8 mouse cellular contexts compared by ENCODE assay signal in the genomic region with DNA sequence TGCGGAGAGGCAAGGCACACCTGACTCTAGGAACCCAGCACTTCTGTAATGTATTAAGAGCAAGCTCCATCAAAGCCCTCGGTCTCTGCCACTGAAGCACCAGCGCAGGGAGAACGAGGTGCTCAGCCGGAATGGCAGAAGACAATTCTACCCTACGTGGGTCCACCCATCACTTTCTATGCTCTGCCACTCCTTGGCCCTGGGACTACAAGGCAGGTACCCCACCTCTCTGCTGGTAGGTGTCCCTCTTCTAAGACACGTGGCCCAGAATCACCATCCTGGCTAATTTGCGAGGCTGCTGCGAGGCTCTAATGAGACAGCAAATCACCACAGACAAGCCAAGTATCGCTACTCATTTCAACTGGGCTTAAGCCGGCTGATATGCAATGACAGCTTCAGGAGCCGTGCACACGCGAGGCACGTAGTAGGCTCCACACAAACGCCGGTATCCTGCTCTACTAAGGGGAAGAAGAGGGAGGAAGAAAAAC. TPM values are rescaled to one million over a fixed set of nuclear protein-coding genes. Genes with fewer than 3 reads are reported as not detected.
A peak's percentile ranks its signal among the peaks of the same experiment; 100 is the strongest.
DNase-seq lines count a peak whose midpoint lies in the region; ATAC-seq and TF ChIP-seq lines count a peak whose summit lies in the region.

No protein-coding gene starts in this region.

- no peaks in the 10 kb centered on the region for H3K27me3 ChIP-seq in kidney, adult 2 months (replicated peaks; ENCODE audit: control insufficient read depth, insufficient read depth, low read length)
- H3K27me3 ChIP-seq in ES-Bruce4 (ENCODE audit: control insufficient read depth, insufficient read depth, low read length, poor library complexity, severe bottlenecking): no peaks in the 10 kb centered on the region
- peaks cover 33% of the 10 kb centered on the region for H3K27me3 ChIP-seq in forebrain, embryonic 10.5 days (ENCODE audit: poor library complexity, severe bottlenecking)
- peaks cover 25% of the 10 kb centered on the region for H3K27me3 ChIP-seq in liver, embryonic 12.5 days (replicated peaks)
- H3K27me3 ChIP-seq in stomach, embryonic 15.5 days (replicated peaks): no peaks in the 10 kb centered on the region

- H3K4me3 ChIP-seq in kidney, adult 2 months (ENCODE audit: insufficient read depth, low read depth, low read length): peak overlapping the region; percentile 80
- H3K4me3 ChIP-seq in ES-Bruce4 (ENCODE audit: low read depth, low read length): peak overlapping the region; percentile 99
- H3K4me3 ChIP-seq in forebrain, embryonic 10.5 days: peak overlapping the region; percentile 80
- peak overlapping the region; percentile 77 for H3K4me3 ChIP-seq in liver, embryonic 12.5 days
- peak overlapping the region; percentile 81 for H3K4me3 ChIP-seq in stomach, embryonic 15.5 days (replicated peaks)

- H3K9me3 ChIP-seq in ES-Bruce4 (replicated peaks; ENCODE audit: control insufficient read depth, insufficient read depth, low read length, poor library complexity, severe bottlenecking): no peaks in the 10 kb centered on the region
- no peaks in the 10 kb centered on the region for H3K9me3 ChIP-seq in forebrain, embryonic 10.5 days
- no peaks in the 10 kb centered on the region for H3K9me3 ChIP-seq in liver, embryonic 12.5 days (replicated peaks)
- H3K9me3 ChIP-seq in stomach, embryonic 15.5 days: no peaks in the 10 kb centered on the region

- H3K27ac ChIP-seq in kidney, adult 2 months (ENCODE audit: insufficient read depth, low read depth, low read length): no peak overlapping the region
- 0 out of 2 replicates have a peak overlapping the region, but pooled peaks have one; percentile 2 for H3K27ac ChIP-seq in ES-Bruce4 (ENCODE audit: insufficient read depth, low read length)
- peak overlapping the region; percentile 92 for H3K27ac ChIP-seq in forebrain, embryonic 10.5 days
- peak overlapping the region; percentile 64; the same call in 1 of the 2 replicates for H3K27ac ChIP-seq in liver, embryonic 12.5 days
- H3K27ac ChIP-seq in stomach, embryonic 15.5 days: peak overlapping the region; percentile 71

- peak; percentile 10 for ATAC-seq in liver, embryonic 12.5 days
- ATAC-seq in stomach, embryonic 15.5 days (ENCODE audit: insufficient read depth, low FRiP score, low read depth): no peak

- TF ChIP-seq EP300 in ES-Bruce4 (IDR thresholded peaks at IDR 0.05; ENCODE audit: insufficient read depth, low read depth, low read length): no peak

- H3K36me3 ChIP-seq in kidney, adult 2 months (ENCODE audit: control insufficient read depth, insufficient read depth, low read length): no peaks in the 10 kb centered on the region
- H3K36me3 ChIP-seq in ES-Bruce4 (ENCODE audit: control insufficient read depth, insufficient read depth, low read length, poor library complexity, severe bottlenecking): no peaks in the 10 kb centered on the region
- H3K36me3 ChIP-seq in forebrain, embryonic 10.5 days (replicated peaks): peaks cover 7% of the 10 kb centered on the region; the same call in 1 of the 2 replicates
- H3K36me3 ChIP-seq in liver, embryonic 12.5 days: no peaks in the 10 kb centered on the region
- H3K36me3 ChIP-seq in stomach, embryonic 15.5 days: no peaks in the 10 kb centered on the region

- peak; percentile 23 for DNase-seq in kidney, adult 2 months
- DNase-seq in kidney, postnatal 10 days: no peak
- no peak for DNase-seq in forebrain, embryonic 10.5 days (ENCODE audit: extremely low spot score, low spot score)
- no peak for DNase-seq in urinary bladder, postnatal 10 days (ENCODE audit: low spot score)
- no peak for DNase-seq in spleen, postnatal 36 days (ENCODE audit: low spot score in 2 of 2)

- peak overlapping the region; percentile 80 for H3K9ac ChIP-seq in ES-Bruce4 (ENCODE audit: low read depth, poor library complexity, severe bottlenecking)
- peak overlapping the region; percentile 85 for H3K9ac ChIP-seq in liver, embryonic 12.5 days
- peak overlapping the region; percentile 69 for H3K9ac ChIP-seq in stomach, embryonic 15.5 days

- TF ChIP-seq POLR2A in kidney, adult 2 months (IDR thresholded peaks at IDR 0.05; ENCODE audit: low read depth, low read length): no peak
- no peak for TF ChIP-seq POLR2A in ES-Bruce4 (IDR thresholded peaks at IDR 0.05; ENCODE audit: insufficient read depth, low read length)

- no peak for TF ChIP-seq CTCF in kidney, adult 2 months (conservative IDR thresholded peaks at IDR 0.05; ENCODE audit: insufficient read depth, insufficient read length, low read depth, low read length)
- TF ChIP-seq CTCF in ES-Bruce4 (IDR thresholded peaks at IDR 0.05; ENCODE audit: low read depth, low read length): no peak

- peak overlapping the region; percentile 100 for H3K4me2 ChIP-seq in liver, embryonic 12.5 days
- peak overlapping the region; percentile 95 for H3K4me2 ChIP-seq in stomach, embryonic 15.5 days

- 0 out of 2 replicates have a peak, but pooled peaks cover 7% of the 10 kb centered on the region for H3K4me1 ChIP-seq in kidney, adult 2 months (ENCODE audit: control insufficient read depth, insufficient read depth, low read length)
- H3K4me1 ChIP-seq in ES-Bruce4 (ENCODE audit: control insufficient read depth, insufficient read depth, low read length): peaks cover 15% of the 10 kb centered on the region
- H3K4me1 ChIP-seq in forebrain, embryonic 10.5 days: peaks cover 63% of the 10 kb centered on the region
- H3K4me1 ChIP-seq in liver, embryonic 12.5 days: peaks cover 48% of the 10 kb centered on the region
- H3K4me1 ChIP-seq in stomach, embryonic 15.5 days: peaks cover 35% of the 10 kb centered on the region

- WGBS in kidney, adult 2 months: 18% methylated on average over 17 of the region's 17 CpGs
- WGBS in forebrain, embryonic 10.5 days: 6% methylated on average over 17 of the region's 17 CpGs
- 14% methylated on average over 17 of the region's 17 CpGs for WGBS in liver, embryonic 12.5 days (ENCODE audit: insufficient replicate concordance)
- WGBS in stomach, embryonic 15.5 days: 13% methylated on average over 17 of the region's 17 CpGs

RNA-seq across cellular contexts. Expression of a gene that starts 0.8 kb away (rescaled TPM):
- 27.6 and 29.0 TPM in 2 replicates for polyA plus RNA-seq in kidney, adult 2 months (2012; rRNA removed)
- 40.4 and 44.0 TPM in 2 replicates for polyA plus RNA-seq in ES-Bruce4 (2011; ENCODE audit: insufficient read depth, insufficient read length, low read depth, missing spikeins)
- 16.5 and 18.5 TPM in 2 replicates for polyA plus RNA-seq in forebrain, embryonic 10.5 days (2016; fragmentation: Nextera tagmentation; extraction: Ambion mirVana)
- 3.7 and 4.3 TPM in 2 replicates for polyA plus RNA-seq in liver, embryonic 12.5 days (2016; fragmentation: Nextera tagmentation; extraction: Ambion mirVana)
- polyA plus RNA-seq in stomach, embryonic 15.5 days (2015; fragmentation: Nextera tagmentation; extraction: Ambion mirVana): 20.1 and 21.9 TPM in 2 replicates

RNA-seq across cellular contexts. Expression of a gene that starts 39.5 kb away (rescaled TPM):
- 0.49 and 0.74 TPM in 2 replicates for polyA plus RNA-seq in kidney, adult 2 months (2012; rRNA removed)
- 6.7 and 7.5 TPM in 2 replicates for polyA plus RNA-seq in ES-Bruce4 (2011; ENCODE audit: insufficient read depth, insufficient read length, low read depth, missing spikeins)
- polyA plus RNA-seq in forebrain, embryonic 10.5 days (2016; fragmentation: Nextera tagmentation; extraction: Ambion mirVana): 33.8 and 36.5 TPM in 2 replicates
- 9.2 and 11.7 TPM in 2 replicates for polyA plus RNA-seq in liver, embryonic 12.5 days (2016; fragmentation: Nextera tagmentation; extraction: Ambion mirVana)
- polyA plus RNA-seq in stomach, embryonic 15.5 days (2015; fragmentation: Nextera tagmentation; extraction: Ambion mirVana): 20.7 and 25.0 TPM in 2 replicates

RNA-seq across cellular contexts. Expression of a gene that starts 39.6 kb away (rescaled TPM):
- polyA plus RNA-seq in kidney, adult 2 months (2012; rRNA removed): 2.2 and 2.9 TPM in 2 replicates
- 6.3 TPM in 2 replicates for polyA plus RNA-seq in ES-Bruce4 (2011; ENCODE audit: insufficient read depth, insufficient read length, low read depth, missing spikeins)
- polyA plus RNA-seq in forebrain, embryonic 10.5 days (2016; fragmentation: Nextera tagmentation; extraction: Ambion mirVana): 12.0 and 14.2 TPM in 2 replicates
- 11.5 and 12.3 TPM in 2 replicates for polyA plus RNA-seq in liver, embryonic 12.5 days (2016; fragmentation: Nextera tagmentation; extraction: Ambion mirVana)
- polyA plus RNA-seq in stomach, embryonic 15.5 days (2015; fragmentation: Nextera tagmentation; extraction: Ambion mirVana): 12.2 and 12.9 TPM in 2 replicates

RNA-seq across cellular contexts. Expression of a gene that starts 53.6 kb away (rescaled TPM):
- polyA plus RNA-seq in kidney, adult 2 months (2012; rRNA removed): not detected in 2 replicates
- not detected in 2 replicates for polyA plus RNA-seq in ES-Bruce4 (2011; ENCODE audit: insufficient read depth, insufficient read length, low read depth, missing spikeins)
- not detected in 2 replicates for polyA plus RNA-seq in forebrain, embryonic 10.5 days (2016; fragmentation: Nextera tagmentation; extraction: Ambion mirVana)
- 0.48 TPM in 1 of 2 replicates, not detected in the other for polyA plus RNA-seq in liver, embryonic 12.5 days (2016; fragmentation: Nextera tagmentation; extraction: Ambion mirVana)
- polyA plus RNA-seq in stomach, embryonic 15.5 days (2015; fragmentation: Nextera tagmentation; extraction: Ambion mirVana): not detected in 2 replicates

RNA-seq across cellular contexts. Expression of a gene that starts 53.6 kb away (rescaled TPM):
- 9.3 and 10.4 TPM in 2 replicates for polyA plus RNA-seq in kidney, adult 2 months (2012; rRNA removed)
- 23.6 and 26.6 TPM in 2 replicates for polyA plus RNA-seq in ES-Bruce4 (2011; ENCODE audit: insufficient read depth, insufficient read length, low read depth, missing spikeins)
- polyA plus RNA-seq in forebrain, embryonic 10.5 days (2016; fragmentation: Nextera tagmentation; extraction: Ambion mirVana): 47.9 and 52.4 TPM in 2 replicates
- 20.6 and 23.2 TPM in 2 replicates for polyA plus RNA-seq in liver, embryonic 12.5 days (2016; fragmentation: Nextera tagmentation; extraction: Ambion mirVana)
- 28.7 and 29.2 TPM in 2 replicates for polyA plus RNA-seq in stomach, embryonic 15.5 days (2015; fragmentation: Nextera tagmentation; extraction: Ambion mirVana)
